Mouse (Mus musculus) CH12.LX (cell line): ENCODE measurements around the gene Itprid2.

Experiments used
- CHD2 ChIP-seq: IDR thresholded peaks from 2 replicates; pipeline ENCODE4 v1.6.1; 2011; ENCODE audit warnings: low read length, improper control_type of control experiment
- CTCF ChIP-seq, 2 experiments: IDR thresholded peaks in 1 of 2; conservative IDR thresholded peaks in 1 of 2; 2 replicates each; pipeline ENCODE4 v1.5.1; 2011 to 2012; ENCODE audit warnings: low read depth in 2 of 2, low read length in 2 of 2, improper control_type of control experiment in 1 of 2, inconsistent platforms in 1 of 2, mild to moderate bottlenecking in 1 of 2, moderate library complexity in 1 of 2
- EP300 ChIP-seq: IDR thresholded peaks from 2 replicates; pipeline ENCODE4 v1.6.1; 2011; ENCODE audit warnings: low read length, improper control_type of control experiment
- GABPA ChIP-seq: IDR thresholded peaks from 2 replicates; pipeline ENCODE4 v1.6.1; 2012; ENCODE audit warnings: low read depth, low read length, improper control_type of control experiment, inconsistent platforms; ENCODE audit not compliant: insufficient replicate concordance
- IRF4 ChIP-seq: IDR thresholded peaks from 2 replicates; pipeline ENCODE4 v1.6.1; 2014; ENCODE audit warnings: low read depth, mild to moderate bottlenecking, inconsistent platforms, low read length, improper control_type of control experiment
- KAT2A ChIP-seq: IDR thresholded peaks from 2 replicates; pipeline ENCODE4 v1.6.1; 2012; ENCODE audit warnings: low read length, improper control_type of control experiment, inconsistent platforms; ENCODE audit not compliant: insufficient replicate concordance
- MAFK ChIP-seq: IDR thresholded peaks from 2 replicates; pipeline ENCODE4 v1.6.1; 2011; ENCODE audit warnings: low read length, improper control_type of control experiment; ENCODE audit not compliant: insufficient replicate concordance
- MAX ChIP-seq: IDR thresholded peaks from 2 replicates; pipeline ENCODE4 v1.6.1; 2011; ENCODE audit warnings: low read length, improper control_type of control experiment
- MEF2A ChIP-seq: IDR thresholded peaks from 2 replicates; pipeline ENCODE4 v1.6.1; 2014; ENCODE audit warnings: low read depth, mild to moderate bottlenecking, inconsistent platforms, low read length, improper control_type of control experiment, borderline replicate concordance
- POLR2A ChIP-seq: IDR thresholded peaks from 2 replicates; pipeline ENCODE4 v1.6.1; 2011; ENCODE audit warnings: low read depth, mild to moderate bottlenecking, improper control_type of control experiment, low read length
- POLR2AphosphoS2 ChIP-seq: IDR thresholded peaks from 2 replicates; pipeline ENCODE4 v1.6.1; 2011; ENCODE audit warnings: low read depth, low read length, improper control_type of control experiment
- USF1 ChIP-seq: IDR thresholded peaks from 2 replicates; pipeline ENCODE4 v1.6.1; 2014; ENCODE audit warnings: low read depth, mild to moderate bottlenecking, inconsistent platforms, low read length, improper control_type of control experiment

DNA sequence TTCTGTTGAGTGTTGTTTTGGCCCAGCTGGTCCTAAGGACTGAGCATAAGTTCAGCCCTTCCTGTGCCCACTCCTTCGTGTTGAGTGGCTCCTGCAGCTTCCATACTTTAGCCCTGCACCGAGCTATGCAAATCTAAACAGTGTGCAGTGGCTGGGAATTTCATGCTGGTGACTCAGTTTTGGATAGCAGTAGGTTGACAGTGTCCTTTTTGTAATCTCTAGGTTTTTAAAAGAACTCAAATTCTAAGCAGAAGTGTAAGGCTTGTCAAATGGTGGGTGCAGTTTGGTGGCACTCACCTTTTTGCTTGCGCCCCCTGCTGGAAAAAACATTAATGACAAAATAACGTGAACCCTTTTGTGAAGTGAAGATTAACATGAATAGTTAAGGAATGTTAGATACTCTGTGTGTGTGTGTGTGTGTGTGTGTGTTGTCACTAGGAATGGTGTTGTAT, 11.1 kb downstream of the Itprid2 start:
- TF ChIP-seq CTCF (conservative IDR thresholded peaks at IDR 0.05 in 1 of 2, IDR thresholded peaks at IDR 0.05 in 1 of 2; ENCODE audit: low read depth in 2 of 2, low read length in 2 of 2) = peak; percentile 57 to 75; a peak in 3 of 4 replicates
- no peak for TF ChIP-seq CHD2
- TF ChIP-seq USF1 = no peak
- no peak for TF ChIP-seq IRF4
- TF ChIP-seq EP300 = no peak
- TF ChIP-seq MEF2A = no peak
- TF ChIP-seq GABPA = no peak
- TF ChIP-seq POLR2AphosphoS2 = no peak
- no peak for TF ChIP-seq KAT2A
- no peak for TF ChIP-seq MAX
- no peak for TF ChIP-seq POLR2A
- no peak for TF ChIP-seq MAFK
